Mouse (Mus musculus): ENCODE data around the gene Gm10803.

GRCm38 (mm10) chr2:93512130-93512529 lies 48.2 kb upstream of the Gm10803 start:
- TF ChIP-seq GATA1 (IDR thresholded peaks at IDR 0.05; ENCODE audit: borderline replicate concordance, low read length) (no peak), FLI1 (IDR thresholded peaks at IDR 0.05; ENCODE audit: low read length) (no peak)

Data from megakaryocyte, embryonic 14.5 days (primary cell).